Mouse (Mus musculus) lung, embryonic 16.5 days (tissue): ENCODE results near the gene Ascc3. TPM values are rescaled to one million over a fixed set of nuclear protein-coding genes. Genes with fewer than 3 reads are reported as not detected.

Source experiments
- ATAC-seq: fragments of 200-750 bp; cut with Nextera tagmentation; 2 replicates; pipeline ENCODE4 v1.8.0; 2017; ENCODE audit warnings: low read depth, mild to moderate bottlenecking, moderate library complexity
- H3K27ac ChIP-seq: fragments of 300-500 bp; sonication (generic); 2 replicates; pipeline ENCODE4 v1.5.1; 2014; ENCODE audit warnings: mild to moderate bottlenecking, control low read depth, low read length
- H3K27me3 ChIP-seq: fragments of 300-500 bp; sonication (generic); 2 replicates; pipeline ENCODE4 v1.6.1; 2014; ENCODE audit warnings: low read depth, low read length, mixed read lengths; ENCODE audit not compliant: control insufficient read depth, insufficient read depth
- H3K36me3 ChIP-seq: fragments of 300-500 bp; sonication (generic); 2 replicates; pipeline ENCODE4 v1.6.1; 2014; ENCODE audit warnings: low read length; ENCODE audit not compliant: control insufficient read depth, insufficient read depth
- H3K4me1 ChIP-seq: fragments of 300-500 bp; sonication (generic); replicated peaks from 2 replicates; pipeline ENCODE4 v1.6.1; 2014; ENCODE audit warnings: low read length, mixed read lengths; ENCODE audit not compliant: control insufficient read depth, insufficient read depth
- H3K4me2 ChIP-seq: fragments of 300-500 bp; sonication (generic); 2 replicates; pipeline ENCODE4 v1.6.1; 2014; ENCODE audit warnings: low read depth, low read length, control low read depth
- H3K4me3 ChIP-seq: fragments of 300-500 bp; sonication (generic); 2 replicates; pipeline ENCODE4 v1.5.1; 2014; ENCODE audit warnings: mild to moderate bottlenecking, low read length, control low read depth
- H3K9ac ChIP-seq: fragments of 300-500 bp; sonication (generic); 2 replicates; pipeline ENCODE4 v1.6.1; 2014; ENCODE audit warnings: low read length, control low read depth
- H3K9me3 ChIP-seq: fragments of 300-500 bp; sonication (generic); 2 replicates; pipeline ENCODE4 v1.6.1; 2016; ENCODE audit warnings: low read length; ENCODE audit not compliant: control insufficient read depth
- WGBS: fragments of 180-500 bp; shearing (Covaris S2); extraction: QIAGEN DNeasy Blood & Tissue Kit; methylation state at CpG from one replicate; pipeline ENCODE4 v1.1.7; 2014; 5-methylcytosine and 5-hydroxymethylcytosine counted together
- polyA plus RNA-seq: library from polyadenylated mRNA; unstranded; fragments of >200 nt; fragmentation: Nextera tagmentation; extraction: Ambion mirVana; gene quantifications from 2 replicates; pipeline ENCODE4 v1.2.1, GENCODE M21; 2015

The Ascc3 gene
- polyA plus RNA-seq, 1 experiment from 2014 or later: 20.1 TPM

DNA sequence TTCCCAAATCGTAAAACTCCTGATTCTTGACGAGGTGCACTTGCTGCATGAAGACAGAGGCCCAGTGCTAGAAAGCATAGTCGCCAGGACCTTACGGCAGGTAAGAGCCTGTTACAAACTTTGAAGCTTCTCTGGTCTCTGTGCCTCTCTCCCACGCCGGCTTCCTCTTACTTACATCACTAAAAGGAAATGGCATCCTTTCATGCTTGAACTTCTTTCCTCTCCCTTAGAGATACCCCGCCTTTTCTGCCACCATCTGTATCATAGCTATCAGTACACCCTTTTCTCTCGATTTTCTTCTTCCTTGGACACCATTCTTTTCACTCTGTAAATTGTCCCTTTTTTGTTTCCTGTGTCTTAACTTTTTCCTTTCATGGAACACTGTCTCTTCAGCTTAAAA lies 58.1 kb downstream of the Ascc3 start:
- no peak overlapping the region for H3K4me2 ChIP-seq
- H3K9me3 ChIP-seq: no peaks in the 10 kb centered on the region
- 82% methylated on average over 8 of the region's 8 CpGs for WGBS
- no peaks in the 10 kb centered on the region for H3K27me3 ChIP-seq
- H3K9ac ChIP-seq: no peak overlapping the region
- ATAC-seq: no peak
- H3K4me3 ChIP-seq: no peak overlapping the region
- no peak overlapping the region for H3K27ac ChIP-seq
- no peaks in the 10 kb centered on the region for H3K4me1 ChIP-seq
- no peaks in the 10 kb centered on the region for H3K36me3 ChIP-seq

DNA sequence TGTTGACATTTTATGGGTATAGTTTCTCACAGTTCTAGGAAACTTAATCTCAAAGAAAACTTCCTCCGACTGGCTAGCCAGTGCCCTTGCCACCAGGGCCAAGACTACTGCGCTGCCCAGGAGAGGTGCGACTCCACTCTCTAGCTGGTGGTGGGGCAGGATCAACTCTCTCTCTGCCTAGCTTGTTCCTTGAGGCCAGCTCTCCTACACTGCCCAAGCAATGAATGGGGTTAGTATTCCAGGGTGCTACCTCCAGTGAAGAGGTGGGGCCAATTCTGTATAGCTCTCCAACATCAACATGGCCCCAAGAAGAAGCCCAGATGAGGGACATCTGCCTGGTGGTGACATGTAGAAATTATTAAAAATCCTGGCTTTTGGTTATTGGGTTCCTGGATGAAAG lies 61.1 kb downstream of the Ascc3 start:
- H3K4me2 ChIP-seq: no peak overlapping the region
- no peak overlapping the region for H3K9ac ChIP-seq
- ATAC-seq: no peak
- no peaks in the 10 kb centered on the region for H3K4me1 ChIP-seq
- H3K27ac ChIP-seq: no peak overlapping the region
- no peaks in the 10 kb centered on the region for H3K27me3 ChIP-seq
- no peaks in the 10 kb centered on the region for H3K9me3 ChIP-seq
- H3K36me3 ChIP-seq: no peaks in the 10 kb centered on the region
- WGBS: 91% methylated on average over 3 of the region's 3 CpGs
- no peak overlapping the region for H3K4me3 ChIP-seq

DNA sequence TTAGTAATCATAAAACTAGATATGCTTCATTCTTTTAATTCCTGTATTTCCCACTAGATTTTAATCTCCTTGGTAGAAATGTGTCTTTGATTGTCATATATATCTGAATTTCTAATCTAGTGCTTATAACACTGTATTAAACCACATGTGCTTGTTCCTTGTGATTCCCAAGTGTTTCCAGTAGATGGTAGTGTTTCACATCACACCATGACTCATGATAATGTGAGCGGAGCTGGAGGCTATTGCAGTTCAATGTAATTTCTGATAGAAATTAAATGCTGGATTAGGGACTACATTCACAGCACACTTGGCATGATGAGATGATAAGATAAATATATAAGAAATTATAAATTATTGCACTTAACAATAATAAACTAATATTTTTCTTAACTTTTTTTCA lies 64.9 kb downstream of the Ascc3 start:
- WGBS: 36% methylated on average over 1 of the region's 1 CpGs
- Histone ChIP-seq H3K4me2 (no peak overlapping the region), H3K9me3 (no peaks in the 10 kb centered on the region), H3K4me3 (no peak overlapping the region), H3K9ac (no peak overlapping the region), H3K36me3 (no peaks in the 10 kb centered on the region), H3K4me1 (no peaks in the 10 kb centered on the region), H3K27me3 (no peaks in the 10 kb centered on the region), H3K27ac (no peak overlapping the region)
- peak; percentile 65 for ATAC-seq

DNA sequence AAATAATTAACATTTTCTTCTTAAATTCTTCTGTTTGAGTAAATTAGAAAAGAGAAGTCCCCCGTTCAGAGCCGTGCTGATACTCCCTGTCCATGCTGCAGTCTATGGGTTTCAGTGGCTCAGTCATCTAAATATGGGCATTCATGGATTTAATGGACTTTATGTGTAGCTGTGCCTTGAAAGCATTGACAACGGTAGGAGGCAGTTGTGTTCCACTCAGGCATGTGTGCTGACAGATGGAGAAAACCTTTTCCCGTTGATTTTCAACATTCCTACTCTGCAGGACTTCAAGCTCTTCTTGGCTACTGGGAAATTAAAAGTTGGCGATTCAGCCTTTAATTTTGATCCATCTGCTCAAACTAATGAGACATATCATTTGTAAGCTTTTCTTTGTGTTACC lies 79.0 kb downstream of the Ascc3 start:
- WGBS: 76% methylated on average over 5 of the region's 5 CpGs

DNA sequence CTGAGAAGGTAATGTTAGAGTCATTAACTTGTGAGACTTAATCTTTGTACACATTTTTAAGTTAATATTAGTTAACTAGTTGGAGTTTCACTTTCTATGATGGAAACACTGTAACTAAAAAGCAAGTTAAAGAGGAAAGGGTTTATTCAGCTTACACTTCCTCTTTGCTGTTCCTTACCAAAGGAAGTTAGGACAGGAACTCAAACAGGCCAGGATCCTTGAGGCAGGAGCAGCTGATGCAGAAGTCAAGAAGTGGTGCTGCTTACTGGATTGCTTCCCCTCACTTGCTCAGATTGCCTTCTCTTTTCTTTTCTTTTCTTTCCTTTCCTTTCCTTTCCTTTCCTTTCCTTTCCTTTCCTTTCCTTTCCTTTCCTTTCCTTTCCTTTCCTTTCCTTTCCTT lies 97.9 kb downstream of the Ascc3 start:
- Histone ChIP-seq H3K36me3 (no peaks in the 10 kb centered on the region), H3K9me3 (no peaks in the 10 kb centered on the region), H3K4me1 (no peaks in the 10 kb centered on the region), H3K27me3 (no peaks in the 10 kb centered on the region), H3K4me2 (no peak overlapping the region), H3K9ac (no peak overlapping the region), H3K27ac (no peak overlapping the region), H3K4me3 (no peak overlapping the region)
- ATAC-seq: no peak

More for the DNA sequence above, 79.0 kb downstream of the Ascc3 start:
- Histone ChIP-seq H3K9me3 (no peaks in the 10 kb centered on the region), H3K27me3 (no peaks in the 10 kb centered on the region), H3K27ac (no peak overlapping the region), H3K4me3 (no peak overlapping the region), H3K36me3 (no peaks in the 10 kb centered on the region), H3K9ac (no peak overlapping the region), H3K4me1 (no peaks in the 10 kb centered on the region), H3K4me2 (no peak overlapping the region)
- ATAC-seq: no peak

DNA sequence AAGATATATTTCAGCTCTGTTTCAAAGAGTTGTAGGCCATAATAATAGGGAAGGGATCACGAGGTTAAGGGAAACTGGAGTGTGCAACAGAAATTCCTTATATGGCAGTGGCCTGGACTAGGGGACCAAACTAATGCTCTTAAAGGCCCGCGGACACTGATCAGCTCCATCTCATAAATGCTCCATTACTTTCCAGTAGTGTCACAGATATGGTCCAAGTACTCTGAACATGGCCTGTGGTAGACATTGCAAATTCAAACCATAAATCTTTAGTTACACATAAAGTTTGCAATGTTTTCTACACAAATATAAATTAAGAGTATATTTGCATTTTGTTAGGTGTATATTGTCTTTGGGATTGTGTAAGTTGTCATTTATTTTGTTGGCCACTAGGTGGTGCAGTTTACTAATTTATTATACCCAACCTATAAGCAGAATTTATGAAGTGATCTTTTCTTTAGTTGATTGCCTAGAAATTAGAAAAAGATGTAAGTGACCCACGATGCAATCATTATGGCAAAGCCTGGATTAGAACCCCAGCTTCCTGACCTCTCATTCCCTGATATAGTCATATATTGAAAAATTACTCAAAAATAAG lies 106.5 kb downstream of the Ascc3 start:
- 58% methylated on average over 4 of the region's 4 CpGs for WGBS
- Histone ChIP-seq H3K4me2 (no peak overlapping the region), H3K36me3 (0 out of 2 replicates have a peak, but pooled peaks cover 2% of the 10 kb centered on the region), H3K9me3 (no peaks in the 10 kb centered on the region), H3K27ac (no peak overlapping the region), H3K4me3 (no peak overlapping the region), H3K4me1 (no peaks in the 10 kb centered on the region), H3K27me3 (no peaks in the 10 kb centered on the region), H3K9ac (no peak overlapping the region)
- ATAC-seq: no peak

DNA sequence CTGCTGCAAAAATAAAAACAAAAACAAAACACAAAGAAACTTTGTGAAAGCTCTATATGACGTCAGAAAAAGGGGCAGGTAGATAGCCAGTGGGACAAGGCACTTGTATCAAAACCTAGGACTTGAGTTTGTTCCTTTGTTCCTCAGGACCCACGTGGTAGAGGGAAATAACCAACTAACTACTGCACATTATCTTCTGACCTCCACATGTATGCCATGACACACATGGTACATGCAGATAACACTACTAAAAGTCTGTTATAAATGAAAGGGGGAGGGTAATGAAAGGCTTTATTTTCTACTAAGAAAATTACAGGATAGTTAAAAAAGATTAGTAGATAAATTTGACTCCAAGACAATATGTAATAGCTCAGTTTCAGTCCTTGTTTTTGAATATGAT lies 109.3 kb downstream of the Ascc3 start:
- Histone ChIP-seq H3K27me3 (no peaks in the 10 kb centered on the region), H3K9me3 (no peaks in the 10 kb centered on the region), H3K4me1 (no peaks in the 10 kb centered on the region), H3K9ac (no peak overlapping the region), H3K36me3 (0 out of 2 replicates have a peak, but pooled peaks cover 2% of the 10 kb centered on the region), H3K27ac (no peak overlapping the region), H3K4me3 (no peak overlapping the region), H3K4me2 (no peak overlapping the region)
- no peak for ATAC-seq
- WGBS: 65% methylated on average over 2 of the region's 2 CpGs

DNA sequence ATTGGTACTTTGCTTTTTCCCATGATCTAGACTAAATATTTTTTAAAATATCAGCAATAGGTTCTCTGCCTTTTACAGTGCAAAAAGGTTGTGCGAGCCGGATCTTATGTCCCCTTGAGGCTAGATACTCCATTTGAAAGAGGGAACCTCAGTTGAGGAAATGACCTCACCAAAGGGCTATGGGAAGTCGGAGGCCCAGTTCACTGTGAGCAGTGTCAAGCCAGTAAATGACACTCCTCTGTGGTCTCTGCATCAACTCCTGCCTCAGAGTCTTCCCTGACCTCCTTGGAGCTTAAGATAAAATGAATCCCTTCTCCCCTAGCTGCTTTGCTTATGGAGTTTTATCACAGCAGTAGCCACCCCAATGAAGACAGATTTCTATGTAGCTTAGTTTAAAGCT lies 109.9 kb downstream of the Ascc3 start:
- no peak overlapping the region for H3K4me2 ChIP-seq
- no peaks in the 10 kb centered on the region for H3K4me1 ChIP-seq
- WGBS: 65% methylated on average over 3 of the region's 3 CpGs

DNA sequence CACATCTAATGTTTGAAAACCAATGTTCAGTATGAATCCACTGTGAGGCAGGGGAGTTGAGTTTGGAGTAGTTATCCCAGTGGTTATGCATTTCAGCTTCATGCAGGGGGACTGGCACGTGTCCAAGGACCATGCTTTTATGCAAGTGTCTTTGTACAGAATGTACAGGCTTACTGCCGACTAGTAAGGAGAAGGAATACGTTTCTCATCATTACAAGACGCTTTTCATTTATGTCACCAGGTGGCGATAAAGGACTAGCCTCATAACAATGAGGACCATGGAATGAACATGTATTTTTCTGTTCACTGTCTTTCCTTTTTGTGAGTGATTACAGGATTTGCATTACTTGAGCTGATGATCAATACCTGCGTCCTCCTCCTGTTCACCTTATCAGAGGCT lies 111.7 kb downstream of the Ascc3 start:
- H3K9ac ChIP-seq: no peak overlapping the region
- WGBS: 9% methylated on average over 6 of the region's 6 CpGs
- H3K4me3 ChIP-seq: no peak overlapping the region
- no peaks in the 10 kb centered on the region for H3K4me1 ChIP-seq
- no peak overlapping the region for H3K27ac ChIP-seq
- ATAC-seq: 0 out of 2 replicates have a peak, but pooled peaks have one; percentile 15
- H3K36me3 ChIP-seq: 0 out of 2 replicates have a peak, but pooled peaks cover 2% of the 10 kb centered on the region
- H3K27me3 ChIP-seq: no peaks in the 10 kb centered on the region
- H3K9me3 ChIP-seq: no peaks in the 10 kb centered on the region
- H3K4me2 ChIP-seq: no peak overlapping the region

More for the DNA sequence above, 109.9 kb downstream of the Ascc3 start:
- H3K36me3 ChIP-seq: 0 out of 2 replicates have a peak, but pooled peaks cover 2% of the 10 kb centered on the region
- no peaks in the 10 kb centered on the region for H3K9me3 ChIP-seq
- H3K4me3 ChIP-seq: no peak overlapping the region
- no peak for ATAC-seq
- H3K27me3 ChIP-seq: no peaks in the 10 kb centered on the region
- no peak overlapping the region for H3K27ac ChIP-seq
- H3K9ac ChIP-seq: no peak overlapping the region

DNA sequence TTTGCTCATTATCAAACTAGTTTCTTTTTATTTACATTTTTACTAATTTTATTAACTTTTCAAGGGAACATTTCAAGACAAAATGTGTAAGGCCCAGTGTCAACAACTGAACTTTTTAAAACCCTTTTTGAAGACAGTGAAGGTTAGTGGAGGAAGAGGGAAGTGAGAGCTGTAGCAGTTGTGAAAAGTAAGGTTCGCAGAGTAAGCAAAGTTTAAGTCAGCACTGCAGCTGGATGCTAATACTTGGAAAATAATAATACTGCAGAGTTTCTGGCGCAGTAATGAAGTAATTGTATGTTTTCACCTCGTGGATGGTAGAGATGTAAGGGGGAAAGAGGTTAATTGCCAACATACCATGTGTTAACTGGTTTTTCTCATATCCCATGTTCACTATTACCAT lies 112.4 kb downstream of the Ascc3 start:
- no peaks in the 10 kb centered on the region for H3K4me1 ChIP-seq
- no peaks in the 10 kb centered on the region for H3K27me3 ChIP-seq
- H3K4me3 ChIP-seq: no peak overlapping the region
- ATAC-seq: no peak
- 83% methylated on average over 3 of the region's 3 CpGs for WGBS
- 0 out of 2 replicates have a peak, but pooled peaks cover 2% of the 10 kb centered on the region for H3K36me3 ChIP-seq
- no peak overlapping the region for H3K27ac ChIP-seq
- H3K9ac ChIP-seq: no peak overlapping the region
- H3K9me3 ChIP-seq: no peaks in the 10 kb centered on the region
- no peak overlapping the region for H3K4me2 ChIP-seq
